Mouse (Mus musculus): ENCODE data around the gene H2-Ob. TPM values are rescaled to one million over a fixed set of nuclear protein-coding genes. Genes with fewer than 3 reads are reported as not detected.
"Not testable (repeated sequence)": the region's sequence is repeated elsewhere in the genome, so short reads cannot be mapped to it uniquely, and the experiment has no call there.

H2-Ob gene
- polyA plus RNA-seq, 1 experiment from 2014 or later = 0.33 TPM

DNA sequence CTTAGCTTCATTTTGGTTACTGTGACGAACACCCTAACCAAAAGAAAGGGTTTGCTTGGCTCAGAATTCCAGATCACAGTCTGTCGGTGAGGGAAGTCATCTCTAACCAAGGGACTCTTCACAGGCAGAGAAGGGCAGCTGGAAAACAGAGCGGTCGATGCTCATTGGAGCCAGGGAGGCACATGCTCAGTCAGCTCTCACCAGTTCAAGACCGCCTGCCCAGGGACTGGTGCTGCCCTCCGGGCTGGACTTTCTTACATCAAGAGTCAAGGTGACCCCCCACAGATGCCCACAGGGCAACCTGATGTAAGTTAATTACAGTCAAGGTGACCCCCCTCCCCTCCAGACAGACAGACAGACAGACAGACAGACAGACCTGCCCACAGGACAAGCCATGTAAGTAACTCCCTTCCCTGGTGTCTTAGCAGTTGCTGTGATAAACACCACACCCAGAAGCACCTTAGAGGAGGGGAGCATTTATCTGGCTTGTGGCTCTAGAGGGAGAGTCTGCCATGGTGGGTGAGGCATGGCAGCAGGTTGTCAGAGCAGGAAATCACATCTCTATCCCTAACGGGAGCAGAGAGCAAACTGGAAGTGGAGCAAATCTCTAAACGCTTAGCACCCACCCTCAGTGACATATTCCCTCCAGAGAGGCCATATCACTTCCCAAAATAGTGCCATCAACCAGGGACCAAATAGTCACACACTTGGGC, 21.3 kb upstream of the H2-Ob start:
- no peak overlapping the region for H3K27ac ChIP-seq
- H3K4me3 ChIP-seq (ENCODE audit: inconsistent target) = no peak overlapping the region
- 94% methylated on average over 8 of the region's 8 CpGs for WGBS (ENCODE audit: missing documents)
- H3K79me2 ChIP-seq (ENCODE audit: inconsistent target) = no peaks in the 10 kb centered on the region
- H3K36me3 ChIP-seq (ENCODE audit: inconsistent target) = peaks cover 63% of the 10 kb centered on the region

DNA sequence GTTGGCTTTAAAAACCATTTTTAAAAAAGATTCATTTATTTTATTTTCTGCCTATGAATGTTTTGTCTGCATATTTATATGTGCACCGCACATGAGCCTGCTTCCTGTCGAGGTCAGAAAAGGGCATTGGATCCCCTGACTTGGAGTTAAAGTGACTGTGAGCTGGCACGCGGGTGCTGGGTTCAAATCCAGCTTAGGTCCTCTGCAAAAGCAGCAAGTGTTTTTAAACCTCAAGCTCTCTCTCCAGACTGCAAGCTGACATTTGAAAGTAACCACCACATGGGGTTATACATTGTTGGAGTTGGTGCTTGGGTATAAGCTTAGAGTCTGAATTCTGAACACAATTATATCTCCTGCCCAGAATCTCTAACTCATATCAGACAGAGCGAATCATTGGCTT, 20.7 kb upstream of the H2-Ob start:
- peaks cover 57% of the 10 kb centered on the region for H3K36me3 ChIP-seq (ENCODE audit: inconsistent target)
- 91% methylated on average over 5 of the region's 5 CpGs for WGBS (ENCODE audit: missing documents)
- no peak overlapping the region for H3K4me3 ChIP-seq (ENCODE audit: inconsistent target)
- H3K27ac ChIP-seq = no peak overlapping the region
- H3K79me2 ChIP-seq (ENCODE audit: inconsistent target) = no peaks in the 10 kb centered on the region

DNA sequence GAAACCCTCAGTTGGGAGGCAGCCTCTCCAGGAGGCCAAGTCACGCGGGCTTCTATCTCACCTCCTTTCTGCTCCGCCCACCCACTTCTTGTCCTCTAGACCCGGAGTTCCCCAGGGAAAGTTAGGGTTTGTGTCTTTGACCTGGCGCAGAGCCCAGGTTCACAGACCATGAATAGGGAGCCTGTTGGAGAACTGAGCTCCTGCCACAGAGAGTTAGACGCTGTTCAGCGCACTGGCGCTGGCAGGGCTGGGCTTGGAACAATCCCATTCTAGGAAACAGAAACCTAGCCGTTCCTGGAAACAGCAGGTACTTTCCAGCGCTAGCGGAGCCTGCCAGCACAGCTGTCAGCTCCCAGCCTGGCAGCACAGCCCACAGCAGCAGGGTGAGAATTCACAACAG, 20.0 kb upstream of the H2-Ob start:
- WGBS (ENCODE audit: missing documents) = 93% methylated on average over 8 of the region's 11 CpGs
- H3K36me3 ChIP-seq (ENCODE audit: inconsistent target) = peaks cover 50% of the 10 kb centered on the region
- H3K79me2 ChIP-seq (ENCODE audit: inconsistent target) = no peaks in the 10 kb centered on the region
- no peak overlapping the region for H3K4me3 ChIP-seq (ENCODE audit: inconsistent target)
- H3K27ac ChIP-seq = no peak overlapping the region

DNA sequence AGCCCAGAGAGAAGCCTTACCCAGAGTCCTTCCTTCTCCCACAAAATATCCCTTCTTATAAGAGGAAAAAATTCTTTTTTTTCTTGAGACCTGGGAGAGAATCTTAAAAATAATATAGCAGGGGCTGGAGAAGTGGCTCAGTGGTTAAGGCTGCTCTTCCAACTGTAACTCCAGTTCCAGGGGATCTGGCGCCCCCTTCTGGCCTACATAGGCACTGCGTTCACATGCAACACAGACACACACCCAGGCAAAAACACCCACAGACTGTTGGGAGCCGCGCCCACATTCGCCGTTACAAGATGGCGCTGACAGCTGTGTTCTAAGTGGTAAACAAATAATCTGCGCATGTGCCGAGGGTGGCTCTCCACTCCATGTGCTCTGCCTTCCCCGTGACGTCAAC, 19.6 kb upstream of the H2-Ob start:
- WGBS (ENCODE audit: missing documents) = 90% methylated on average over 4 of the region's 11 CpGs
- not testable (repeated sequence) for H3K4me3 ChIP-seq (ENCODE audit: inconsistent target); H3K79me2 ChIP-seq (ENCODE audit: inconsistent target); H3K27ac ChIP-seq
- peaks cover 46% of the 10 kb centered on the region for H3K36me3 ChIP-seq (ENCODE audit: inconsistent target)

DNA sequence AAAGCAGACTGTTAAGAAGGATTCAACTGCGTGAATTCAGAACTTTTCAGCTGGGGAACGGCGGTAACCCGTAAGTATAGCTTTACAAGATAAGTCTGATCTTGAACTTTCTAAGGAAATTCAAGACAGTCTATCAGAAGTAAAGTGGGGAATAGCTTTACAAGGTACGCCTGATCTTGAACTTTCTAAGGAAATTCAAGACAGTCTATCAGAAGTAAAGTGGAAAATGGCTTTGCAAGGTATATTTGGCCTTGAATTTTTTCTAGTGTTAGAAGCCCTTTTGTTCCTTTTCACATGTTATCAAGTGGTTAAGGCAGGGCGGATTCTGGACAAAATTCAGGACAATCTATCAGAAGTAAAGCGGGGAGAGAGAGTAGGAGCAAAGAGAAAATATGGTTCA, 18.9 kb upstream of the H2-Ob start:
- not testable (repeated sequence) for H3K4me3 ChIP-seq (ENCODE audit: inconsistent target); H3K27ac ChIP-seq; H3K79me2 ChIP-seq (ENCODE audit: inconsistent target)
- H3K36me3 ChIP-seq (ENCODE audit: inconsistent target) = peaks cover 40% of the 10 kb centered on the region
- no CpG with 5 or more reads among the region's 7 CpGs for WGBS (ENCODE audit: missing documents)

DNA sequence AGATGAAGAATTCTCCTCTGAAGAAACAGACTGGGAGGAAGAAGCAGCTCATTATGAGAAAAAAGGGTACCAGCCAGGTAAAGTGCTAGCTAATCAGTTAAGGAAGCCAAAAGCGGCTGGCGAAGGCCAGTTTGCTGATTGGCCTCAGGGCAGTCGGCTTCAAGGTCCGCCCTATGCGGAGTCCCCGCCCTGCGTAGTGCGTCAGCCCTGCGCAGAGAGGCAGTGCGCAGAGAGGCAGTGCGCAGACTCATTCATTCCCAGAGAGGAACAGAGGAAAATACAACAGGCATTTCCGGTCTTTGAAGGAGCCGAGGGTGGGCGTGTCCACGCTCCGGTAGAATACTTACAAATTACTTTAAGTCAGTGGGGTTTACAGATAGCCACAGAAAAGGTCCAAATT, 18.3 kb upstream of the H2-Ob start:
- not testable (repeated sequence) for H3K27ac ChIP-seq; H3K79me2 ChIP-seq (ENCODE audit: inconsistent target); H3K4me3 ChIP-seq (ENCODE audit: inconsistent target)
- peaks cover 36% of the 10 kb centered on the region for H3K36me3 ChIP-seq (ENCODE audit: inconsistent target)
- WGBS (ENCODE audit: missing documents) = no CpG with 5 or more reads among the region's 16 CpGs

DNA sequence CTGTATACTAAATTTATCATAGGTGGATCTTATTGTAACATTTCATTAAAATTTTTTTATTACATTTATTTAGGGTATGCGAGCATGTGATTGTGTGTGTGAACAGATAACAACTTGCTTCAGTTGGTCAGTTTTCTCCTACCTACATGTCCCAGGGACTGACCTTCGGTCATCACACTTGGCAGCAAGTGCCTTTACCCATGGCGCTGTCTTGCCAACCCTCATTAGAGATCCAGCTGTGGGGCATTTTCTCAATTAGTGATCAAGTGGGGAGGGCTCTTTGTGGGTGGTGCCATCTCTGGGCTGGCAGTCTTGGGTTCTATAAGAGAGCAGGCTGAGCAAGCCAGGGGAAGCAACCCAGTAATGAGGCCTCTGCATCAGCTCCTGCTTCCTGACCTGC, 13.9 kb upstream of the H2-Ob start:
- Histone ChIP-seq H3K36me3 (ENCODE audit: inconsistent target) (no peaks in the 10 kb centered on the region), H3K4me3 (ENCODE audit: inconsistent target) (no peak overlapping the region), H3K27ac (no peak overlapping the region), H3K79me2 (ENCODE audit: inconsistent target) (no peaks in the 10 kb centered on the region)
- WGBS (ENCODE audit: missing documents) = 100% methylated on average over 3 of the region's 3 CpGs

DNA sequence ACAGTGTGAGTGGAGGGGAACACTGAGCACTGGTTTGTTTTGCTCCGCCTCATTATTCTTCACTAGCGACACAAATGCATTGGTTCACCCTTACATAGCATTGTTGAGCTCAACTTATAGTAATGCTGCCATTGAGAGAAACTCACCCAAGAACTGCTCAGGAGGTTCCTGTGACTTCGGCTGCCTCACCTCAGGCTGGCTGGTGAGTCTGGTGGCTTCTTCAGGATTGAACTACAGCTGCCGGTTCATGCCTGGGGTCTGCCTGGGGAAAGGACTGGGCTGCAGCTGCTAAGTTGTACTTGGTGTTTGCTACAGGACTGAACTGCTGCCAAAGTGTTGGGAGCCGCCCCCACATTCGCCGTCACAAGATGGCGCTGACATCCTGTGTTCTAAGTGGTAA, 13.3 kb upstream of the H2-Ob start:
- no peaks in the 10 kb centered on the region for H3K79me2 ChIP-seq (ENCODE audit: inconsistent target)
- H3K36me3 ChIP-seq (ENCODE audit: inconsistent target) = no peaks in the 10 kb centered on the region
- no peak overlapping the region for H3K4me3 ChIP-seq (ENCODE audit: inconsistent target)
- no peak overlapping the region for H3K27ac ChIP-seq
- WGBS (ENCODE audit: missing documents) = 96% methylated on average over 5 of the region's 8 CpGs

DNA sequence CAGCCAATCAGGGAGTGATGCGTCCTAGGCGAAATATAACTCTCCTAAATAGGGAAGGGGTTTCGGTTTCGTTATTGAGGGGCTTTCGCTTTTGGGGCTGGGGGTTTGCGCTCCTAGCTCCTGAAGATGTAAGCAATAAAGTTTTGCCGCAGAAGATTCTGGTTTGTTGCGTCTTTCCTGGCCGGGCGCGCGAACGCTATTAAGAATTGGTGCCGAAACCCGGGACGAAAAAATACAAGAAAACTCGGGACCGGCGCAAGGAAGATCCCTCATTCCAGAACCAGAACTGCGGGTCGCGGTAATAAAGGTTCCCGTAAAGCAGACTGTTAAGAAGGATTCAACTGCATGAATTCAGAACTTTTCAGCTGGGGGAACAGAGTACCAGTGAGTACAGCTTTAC, 12.8 kb upstream of the H2-Ob start:
- not testable (repeated sequence) for H3K27ac ChIP-seq; H3K79me2 ChIP-seq (ENCODE audit: inconsistent target); H3K4me3 ChIP-seq (ENCODE audit: inconsistent target); H3K36me3 ChIP-seq (ENCODE audit: inconsistent target)
- WGBS (ENCODE audit: missing documents) = no CpG with 5 or more reads among the region's 23 CpGs

DNA sequence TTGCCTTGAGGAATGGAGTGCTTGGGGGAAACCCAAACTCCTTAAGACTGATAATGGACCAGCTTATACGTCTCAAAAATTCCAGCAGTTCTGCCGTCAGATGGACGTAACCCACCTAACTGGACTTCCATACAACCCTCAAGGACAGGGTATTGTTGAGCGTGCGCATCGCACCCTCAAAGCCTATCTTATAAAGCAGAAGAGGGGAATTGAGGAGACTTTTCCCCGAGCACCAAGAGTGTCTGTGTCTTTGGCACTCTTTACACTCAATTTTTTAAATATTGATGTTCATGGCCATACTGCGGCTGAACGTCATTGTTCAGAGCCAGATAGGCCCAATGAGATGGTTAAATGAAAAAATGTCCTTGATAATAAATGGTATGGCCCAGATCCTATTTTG, 7.7 kb upstream of the H2-Ob start:
- WGBS (ENCODE audit: missing documents) = no CpG with 5 or more reads among the region's 9 CpGs
- H3K36me3 ChIP-seq (ENCODE audit: inconsistent target); H3K4me3 ChIP-seq (ENCODE audit: inconsistent target); H3K27ac ChIP-seq; H3K79me2 ChIP-seq (ENCODE audit: inconsistent target): not testable (repeated sequence)

DNA sequence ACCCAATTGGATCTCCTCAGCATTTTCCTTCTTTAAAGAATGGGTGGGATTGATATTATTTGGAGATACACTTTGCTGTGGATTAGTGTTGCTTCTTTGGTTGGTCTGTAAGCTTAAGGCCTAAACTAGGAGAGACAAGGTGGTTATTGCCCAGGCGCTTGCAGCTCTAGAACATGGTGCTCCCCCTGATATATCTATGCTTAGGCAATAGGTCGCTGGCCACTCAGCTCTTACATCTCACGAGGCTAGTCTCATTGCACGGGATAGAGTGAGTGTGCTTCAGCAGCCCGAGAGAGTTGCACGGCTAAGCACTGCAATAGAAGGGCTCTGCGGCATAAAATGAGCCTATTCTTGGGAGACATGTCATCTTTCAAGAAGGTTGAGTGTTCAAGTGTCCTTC, 6.7 kb upstream of the H2-Ob start:
- H3K4me3 ChIP-seq (ENCODE audit: inconsistent target); H3K36me3 ChIP-seq (ENCODE audit: inconsistent target); H3K27ac ChIP-seq; H3K79me2 ChIP-seq (ENCODE audit: inconsistent target): not testable (repeated sequence)
- WGBS (ENCODE audit: missing documents) = 86% methylated on average over 4 of the region's 7 CpGs

DNA sequence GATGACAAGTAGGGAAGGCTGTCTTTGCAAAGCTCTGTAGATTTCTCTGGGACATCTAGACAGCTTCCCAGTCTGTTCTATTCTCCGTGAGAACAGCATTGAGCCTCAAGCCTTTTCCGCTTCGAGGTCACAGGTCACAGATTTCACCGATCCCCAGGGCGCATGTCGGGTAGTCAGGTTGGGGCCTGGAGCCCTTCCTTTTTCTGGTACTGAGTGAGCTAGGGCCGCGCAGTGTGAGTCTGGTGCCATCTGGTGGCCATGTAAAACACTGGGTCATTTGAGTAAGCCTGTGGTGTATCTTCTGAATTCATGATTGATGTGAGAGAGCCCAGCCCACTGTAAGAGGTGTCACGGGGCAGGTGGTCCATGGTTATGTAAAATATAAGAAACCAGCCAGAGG, 3.8 kb upstream of the H2-Ob start:
- no peak overlapping the region for H3K27ac ChIP-seq
- H3K36me3 ChIP-seq (ENCODE audit: inconsistent target) = no peaks in the 10 kb centered on the region
- no peaks in the 10 kb centered on the region for H3K79me2 ChIP-seq (ENCODE audit: inconsistent target)
- 0% methylated on average over 8 of the region's 9 CpGs for WGBS (ENCODE audit: missing documents)
- H3K4me3 ChIP-seq (ENCODE audit: inconsistent target) = no peak overlapping the region

DNA sequence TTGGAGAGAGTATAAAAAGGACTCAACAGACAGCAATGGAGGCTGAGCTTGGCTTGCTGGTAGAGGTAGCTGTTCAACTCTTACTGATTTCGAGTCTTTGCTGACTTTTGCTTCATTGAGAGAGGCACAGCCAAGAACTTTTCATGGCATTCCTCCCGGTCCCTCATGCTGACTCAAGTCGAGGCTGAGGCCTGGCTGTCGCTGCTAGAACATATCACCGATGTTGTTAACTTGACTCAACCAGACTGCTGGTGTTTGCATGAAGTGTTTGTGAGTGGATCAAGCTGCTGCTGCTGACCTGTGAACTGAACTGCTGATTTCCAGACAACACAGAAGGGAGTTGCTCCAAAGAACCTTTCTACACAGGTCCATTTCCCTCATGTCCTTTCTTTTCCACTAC, 2.0 kb upstream of the H2-Ob start:
- Histone ChIP-seq H3K4me3 (ENCODE audit: inconsistent target) (no peak overlapping the region), H3K79me2 (ENCODE audit: inconsistent target) (no peaks in the 10 kb centered on the region)
- 94% methylated on average over 5 of the region's 5 CpGs for WGBS (ENCODE audit: missing documents)

DNA sequence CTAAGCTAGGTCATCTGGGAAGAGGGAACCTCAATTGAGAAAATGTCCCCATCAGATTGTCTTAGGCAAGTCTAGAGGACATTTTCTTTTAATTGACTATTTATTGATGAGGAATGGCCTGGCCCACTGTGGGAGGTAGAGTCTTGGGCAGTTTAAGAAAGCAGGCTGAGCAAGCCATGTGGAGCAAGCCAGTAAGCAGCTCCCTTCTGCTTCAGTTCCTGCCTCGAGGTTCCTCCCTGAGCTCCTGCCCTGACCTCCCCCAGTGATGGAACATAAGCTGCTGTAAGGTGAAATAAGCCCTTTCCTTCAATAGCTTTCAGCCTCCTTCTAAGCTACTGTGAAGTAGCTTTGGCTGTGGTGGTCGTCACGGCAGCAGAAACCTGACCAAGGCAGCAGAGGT, 962 bp upstream of the H2-Ob start:
- Histone ChIP-seq H3K4me3 (ENCODE audit: inconsistent target) (no peak overlapping the region), H3K79me2 (ENCODE audit: inconsistent target) (no peaks in the 10 kb centered on the region), H3K36me3 (ENCODE audit: inconsistent target) (no peaks in the 10 kb centered on the region), H3K27ac (no peak overlapping the region)
- WGBS (ENCODE audit: missing documents) = 84% methylated on average over 3 of the region's 3 CpGs

More for the DNA sequence above, 2.0 kb upstream of the H2-Ob start:
- Histone ChIP-seq H3K36me3 (ENCODE audit: inconsistent target) (no peaks in the 10 kb centered on the region), H3K27ac (no peak overlapping the region)

DNA sequence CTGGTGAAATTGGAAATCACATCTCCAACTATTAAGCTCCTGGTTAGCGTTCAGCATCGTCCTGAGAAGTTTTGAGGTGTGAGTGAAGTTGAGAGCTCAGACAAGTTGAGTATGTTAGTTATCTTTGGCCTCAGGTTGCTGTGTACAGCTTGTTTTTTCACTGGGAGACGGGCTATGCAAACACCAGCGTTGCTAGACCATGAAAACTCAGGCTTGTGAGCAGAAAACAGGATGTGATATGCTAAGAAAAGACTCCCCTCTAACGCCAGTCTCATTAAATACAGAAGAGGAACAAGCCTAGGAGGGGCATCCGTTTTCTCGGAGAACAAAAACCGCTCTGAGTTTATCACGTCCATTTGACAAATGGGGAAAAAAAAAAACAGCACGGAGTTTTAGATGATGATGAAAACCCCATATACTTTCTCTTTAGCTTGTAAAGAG, 918 bp downstream of the H2-Ob start:
- 0% methylated on average over 10 of the region's 10 CpGs for WGBS (ENCODE audit: missing documents)
- Histone ChIP-seq H3K27ac (peak overlapping the region; percentile 78), H3K79me2 (ENCODE audit: inconsistent target) (no peaks in the 10 kb centered on the region), H3K4me3 (ENCODE audit: inconsistent target) (peak overlapping the region; percentile 5; the same call in 1 of the 2 replicates), H3K36me3 (ENCODE audit: inconsistent target) (no peaks in the 10 kb centered on the region)

DNA sequence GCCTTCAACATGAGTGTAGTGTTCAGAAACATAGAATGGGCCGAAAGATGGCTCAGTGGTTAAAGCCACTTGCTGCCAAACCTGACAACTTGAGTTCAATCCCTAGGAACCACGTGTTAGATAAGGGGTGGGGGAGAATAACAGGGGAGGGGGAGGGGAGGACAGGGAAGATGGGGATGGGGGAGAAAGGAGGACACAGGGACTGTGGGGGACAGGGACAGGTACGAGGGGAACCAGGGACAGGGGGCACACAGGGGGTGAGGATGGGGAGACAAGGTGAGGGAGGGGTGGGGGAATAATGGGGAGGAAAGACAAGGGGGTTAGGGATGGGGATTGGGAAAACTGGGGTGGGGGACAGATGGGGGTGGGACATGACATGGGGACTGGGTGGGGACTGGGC, 1.7 kb downstream of the H2-Ob start:
- 9% methylated on average over 2 of the region's 3 CpGs for WGBS (ENCODE audit: missing documents)
- no peaks in the 10 kb centered on the region for H3K79me2 ChIP-seq (ENCODE audit: inconsistent target)
- H3K27ac ChIP-seq = peak overlapping the region; percentile 78
- no peaks in the 10 kb centered on the region for H3K36me3 ChIP-seq (ENCODE audit: inconsistent target)
- no peak overlapping the region for H3K4me3 ChIP-seq (ENCODE audit: inconsistent target)

Data from macrophage (primary cell).